Mouse (Mus musculus) hindbrain, embryonic 16.5 days (tissue): ENCODE measurements at regions not wholly inside any gene's neighbourhood (a gene's known extent, or its start where the extent isn't known, plus 50 kb on each side); places are given as distances from the start of the nearest gene placed in this dataset. TPM values are rescaled to one million over a fixed set of nuclear protein-coding genes. Genes with fewer than 3 reads are reported as not detected.

Experiments
- ATAC-seq: fragments of 200-750 bp; cut with Nextera tagmentation; 2 replicates; pipeline ENCODE4 v1.8.0; 2017; ENCODE audit warnings: moderate TSS enrichment, moderate library complexity
- H3K27ac ChIP-seq: fragments of 300-500 bp; sonication (generic); 2 replicates; pipeline ENCODE4 v1.5.1; 2014; ENCODE audit warnings: low read depth, mild to moderate bottlenecking, control low read depth, low read length, moderate library complexity
- H3K27me3 ChIP-seq: fragments of 300-500 bp; sonication (generic); replicated peaks from 2 replicates; pipeline ENCODE4 v1.6.1; 2014; ENCODE audit warnings: low read length; ENCODE audit not compliant: control insufficient read depth, insufficient read depth
- H3K36me3 ChIP-seq: fragments of 300-500 bp; sonication (generic); 2 replicates; pipeline ENCODE4 v1.6.1; 2014; ENCODE audit warnings: mild to moderate bottlenecking, low read length, moderate library complexity, mixed read lengths; ENCODE audit not compliant: control insufficient read depth, insufficient read depth
- H3K4me1 ChIP-seq: fragments of 300-500 bp; sonication (generic); 2 replicates; pipeline ENCODE4 v1.6.1; 2014; ENCODE audit warnings: low read depth, low read length; ENCODE audit not compliant: control insufficient read depth, insufficient read depth
- H3K4me2 ChIP-seq: fragments of 300-500 bp; sonication (generic); 2 replicates; pipeline ENCODE4 v1.6.1; 2014; ENCODE audit warnings: mild to moderate bottlenecking, low read length, control low read depth, moderate library complexity
- H3K4me3 ChIP-seq: fragments of 300-500 bp; sonication (generic); 2 replicates; pipeline ENCODE4 v1.5.1; 2014; ENCODE audit warnings: mild to moderate bottlenecking, low read length, control low read depth, moderate library complexity
- H3K9ac ChIP-seq: fragments of 300-500 bp; sonication (generic); 2 replicates; pipeline ENCODE4 v1.6.1; 2014; ENCODE audit warnings: low read depth, mild to moderate bottlenecking, control low read depth, low read length, moderate library complexity
- H3K9me3 ChIP-seq: fragments of 300-500 bp; sonication (generic); 2 replicates; pipeline ENCODE4 v1.6.1; 2014; ENCODE audit warnings: mild to moderate bottlenecking, low read length, moderate library complexity; ENCODE audit not compliant: control insufficient read depth
- WGBS: fragments of 180-500 bp; shearing (Covaris S2); extraction: QIAGEN DNeasy Blood & Tissue Kit; methylation state at CpG from one replicate; pipeline ENCODE4 v1.1.7; 2014; 5-methylcytosine and 5-hydroxymethylcytosine counted together
- microRNA-seq: library from miRNA; unstranded; fragments of <30 nt; microRNA quantifications from one replicate; pipeline ENCODE4, GENCODE M21; 2017

DNA sequence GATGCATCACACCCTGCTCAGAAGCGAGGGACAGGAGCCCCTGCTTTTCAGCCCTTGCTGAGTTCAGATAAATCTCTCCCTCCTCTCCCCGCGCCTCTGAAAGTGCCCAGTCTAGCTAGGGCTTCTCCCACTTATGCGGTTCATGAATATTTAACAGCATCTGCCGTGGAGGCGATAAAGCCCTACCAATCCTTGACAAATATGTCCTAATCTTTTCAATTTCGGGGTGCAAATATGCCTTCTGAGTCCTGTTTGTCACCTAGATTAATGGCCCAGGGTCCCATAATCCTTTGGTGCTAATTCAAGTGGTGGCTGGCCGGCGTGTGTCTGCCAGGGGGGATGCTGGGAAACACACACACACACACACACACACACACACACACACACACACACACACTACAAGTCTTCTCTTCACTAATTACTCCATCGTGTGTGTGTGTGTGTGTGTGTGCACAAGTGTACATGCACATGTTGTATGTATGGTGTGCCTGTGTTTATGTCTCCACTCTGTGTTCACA, 65.5 kb upstream of the Lhx5 start:
- Histone ChIP-seq H3K27ac (peak overlapping the region; percentile 64), H3K4me2 (peak overlapping the region; percentile 19), H3K9me3 (no peaks in the 10 kb centered on the region), H3K9ac (peak overlapping the region; percentile 37), H3K4me1 (peaks cover 6% of the 10 kb centered on the region; the same call in 1 of the 2 replicates), H3K4me3 (no peak overlapping the region), H3K36me3 (no peaks in the 10 kb centered on the region), H3K27me3 (no peaks in the 10 kb centered on the region)
- peak; percentile 79; the same call in 1 of the 2 replicates for ATAC-seq
- WGBS = 16% methylated on average over 10 of the region's 10 CpGs

DNA sequence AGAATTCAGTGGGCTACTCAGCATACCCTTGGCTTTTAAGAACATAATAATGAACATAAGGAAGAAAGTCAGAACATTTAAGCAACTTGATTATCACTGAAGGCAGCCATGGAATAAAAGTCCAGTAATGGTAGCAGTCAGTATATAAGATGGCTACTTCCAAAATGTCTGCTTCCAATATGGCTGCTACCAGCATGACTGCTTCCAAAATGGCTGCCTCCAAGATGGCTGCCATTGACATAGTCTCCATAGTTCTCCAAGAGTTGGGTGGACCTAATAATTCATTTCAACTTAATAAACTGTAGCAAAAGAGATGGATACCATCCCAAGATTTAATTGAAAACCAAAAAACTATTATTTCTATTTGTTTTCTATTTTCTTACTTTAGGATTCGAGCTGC, 62.7 kb upstream of the Lhx5 start:
- H3K4me2 ChIP-seq = no peak overlapping the region
- WGBS = 93% methylated on average over 1 of the region's 1 CpGs
- peaks cover 8% of the 10 kb centered on the region; the same call in 1 of the 2 replicates for H3K4me1 ChIP-seq
- H3K27me3 ChIP-seq = no peaks in the 10 kb centered on the region
- H3K36me3 ChIP-seq = no peaks in the 10 kb centered on the region
- no peak for ATAC-seq
- no peak overlapping the region for H3K4me3 ChIP-seq
- H3K9ac ChIP-seq = no peak overlapping the region
- no peak overlapping the region for H3K27ac ChIP-seq
- no peaks in the 10 kb centered on the region for H3K9me3 ChIP-seq

DNA sequence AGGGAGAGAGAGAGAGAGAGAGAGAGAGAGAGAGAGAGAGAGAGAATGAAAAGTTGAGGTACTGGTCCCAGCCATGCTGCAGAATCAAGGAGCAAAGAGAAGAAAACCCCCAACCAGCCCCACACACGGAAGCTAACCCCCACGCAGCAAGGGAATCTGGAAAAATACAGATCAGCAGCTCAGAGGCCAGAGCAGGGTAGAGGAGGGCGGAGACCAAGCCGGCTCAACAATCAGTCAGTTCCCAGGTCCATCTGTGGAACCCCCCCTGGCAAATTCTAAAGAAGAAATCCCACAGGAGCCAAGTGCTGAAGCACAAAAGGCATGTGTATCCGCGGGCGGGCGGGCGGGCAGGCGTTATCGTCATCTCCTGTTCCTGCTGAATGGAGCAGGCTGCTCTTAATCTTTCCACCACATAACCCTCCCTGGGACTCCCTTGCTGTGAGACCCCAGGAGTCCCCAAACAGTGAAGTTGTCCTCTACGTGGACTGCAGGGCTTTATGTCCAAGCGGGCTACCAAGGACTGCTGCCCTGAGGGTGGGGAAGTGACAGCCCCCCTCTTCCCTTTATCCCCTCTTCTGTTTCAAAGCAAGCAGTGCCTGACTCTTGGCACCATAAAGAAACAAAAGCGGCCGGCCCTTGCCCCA, 60.2 kb upstream of the Lhx5 start:
- Histone ChIP-seq H3K4me3 (no peak overlapping the region), H3K9ac (no peak overlapping the region), H3K27ac (no peak overlapping the region), H3K27me3 (no peaks in the 10 kb centered on the region), H3K36me3 (no peaks in the 10 kb centered on the region), H3K4me2 (peak overlapping the region; percentile 7; the same call in 1 of the 2 replicates), H3K9me3 (no peaks in the 10 kb centered on the region), H3K4me1 (peaks cover 2% of the 10 kb centered on the region; the same call in 1 of the 2 replicates)
- WGBS = 4% methylated on average over 15 of the region's 15 CpGs
- no peak for ATAC-seq

DNA sequence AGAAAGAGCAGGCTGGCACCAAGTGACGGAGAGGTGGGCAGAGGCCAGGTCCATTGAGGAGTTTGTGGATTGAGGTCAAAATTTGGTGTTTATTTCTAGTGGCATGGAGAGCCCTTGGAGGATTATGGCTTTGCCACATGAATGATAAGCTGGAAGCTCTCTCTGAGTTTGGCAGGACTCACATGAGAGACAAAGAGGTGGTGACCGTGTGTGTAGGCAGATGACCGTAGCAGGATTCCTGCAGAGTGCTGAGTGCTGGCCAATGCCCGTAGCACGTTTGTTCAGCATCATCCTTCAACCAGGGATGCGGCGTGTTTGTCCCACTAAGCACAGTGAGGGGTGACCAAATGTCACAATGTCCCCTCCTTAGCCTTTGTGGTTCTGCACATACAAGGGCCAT, 58.1 kb upstream of the Lhx5 start:
- Histone ChIP-seq H3K4me2 (no peak overlapping the region), H3K27me3 (no peaks in the 10 kb centered on the region), H3K4me3 (no peak overlapping the region), H3K36me3 (no peaks in the 10 kb centered on the region), H3K9me3 (no peaks in the 10 kb centered on the region), H3K4me1 (peaks cover 2% of the 10 kb centered on the region; the same call in 1 of the 2 replicates), H3K9ac (no peak overlapping the region), H3K27ac (no peak overlapping the region)
- 77% methylated on average over 7 of the region's 7 CpGs for WGBS
- ATAC-seq = no peak

Small RNA genes lying in the stretch of these regions (microRNA-seq; reads per million reads assigned to microRNA genes)
- gene Gm26474 = not detected
